ENCODE assay signal across 7 mouse cellular contexts in genomic region chr11:55386424-55387063, GRCm38 (mm10). TPM values are rescaled to one million over a fixed set of nuclear protein-coding genes. Genes with fewer than 3 reads are reported as not detected.
DNase-seq lines count a peak whose midpoint lies in the region; ATAC-seq and TF ChIP-seq lines count a peak whose summit lies in the region.

No protein-coding gene starts in this region.

- no peak overlapping the region for H3K27ac ChIP-seq in limb, embryonic 10.5 days
- H3K27ac ChIP-seq in midbrain, embryonic 15.5 days: no peak overlapping the region
- H3K27ac ChIP-seq in spleen, adult 2 months (ENCODE audit: insufficient read depth, low read length): no peak overlapping the region

- peak overlapping the region; percentile 26; the same call in 1 of the 2 replicates for H3K4me3 ChIP-seq in limb, embryonic 10.5 days
- no peak overlapping the region for H3K4me3 ChIP-seq in midbrain, embryonic 15.5 days
- no peak overlapping the region for H3K4me3 ChIP-seq in spleen, adult 2 months (ENCODE audit: extremely low read depth, insufficient read depth, insufficient read length)

- H3K27me3 ChIP-seq in limb, embryonic 10.5 days (ENCODE audit: low read depth, poor library complexity, severe bottlenecking): peaks cover 6% of the 10 kb centered on the region; the same call in 1 of the 2 replicates
- H3K27me3 ChIP-seq in midbrain, embryonic 15.5 days (replicated peaks): no peaks in the 10 kb centered on the region
- H3K27me3 ChIP-seq in spleen, adult 2 months (ENCODE audit: control insufficient read depth, insufficient read depth, low read length): no peaks in the 10 kb centered on the region; the same call in 1 of the 2 replicates

- TF ChIP-seq CTCF in spleen, adult 2 months (IDR thresholded peaks at IDR 0.05; ENCODE audit: extremely low read depth, insufficient read depth, insufficient read length, insufficient replicate concordance): peak; percentile 73; the same call in 1 of the 2 replicates

- peak; percentile 93 for DNase-seq in adrenal gland, postnatal 10 days
- peak; percentile 88 for DNase-seq in embryo, embryonic 11 days
- peak; percentile 86 for DNase-seq in gastrocnemius, postnatal 36 days
- DNase-seq in kidney, adult 18-20 months: peak; percentile 91
- peak; percentile 89 for DNase-seq in limb, embryonic 10.5 days (ENCODE audit: low spot score)
- DNase-seq in spleen, adult 2 months (ENCODE audit: low read depth in 1 of 2, low spot score in 2 of 2): peak; percentile 41 to 64

- peaks cover 12% of the 10 kb centered on the region; the same call in 1 of the 2 replicates for H3K4me1 ChIP-seq in limb, embryonic 10.5 days
- peaks cover 4% of the 10 kb centered on the region for H3K4me1 ChIP-seq in midbrain, embryonic 15.5 days
- no peaks in the 10 kb centered on the region for H3K4me1 ChIP-seq in spleen, adult 2 months (ENCODE audit: control insufficient read depth, insufficient read depth, insufficient read length)

- H3K9ac ChIP-seq in midbrain, embryonic 15.5 days: no peak overlapping the region

- peak; percentile 77 for ATAC-seq in midbrain, embryonic 15.5 days (replicated peaks)

- TF ChIP-seq POLR2A in spleen, adult 2 months (IDR thresholded peaks at IDR 0.05; ENCODE audit: low read depth, low read length): no peak

- peak overlapping the region; percentile 16 for H3K4me2 ChIP-seq in midbrain, embryonic 15.5 days

- WGBS in limb, embryonic 10.5 days: 16% methylated on average over 11 of the region's 11 CpGs
- 11% methylated on average over 11 of the region's 11 CpGs for WGBS in midbrain, embryonic 15.5 days
- 13% methylated on average over 11 of the region's 11 CpGs for WGBS in spleen, adult 2 months

- no peaks in the 10 kb centered on the region for H3K36me3 ChIP-seq in limb, embryonic 10.5 days
- H3K36me3 ChIP-seq in midbrain, embryonic 15.5 days (replicated peaks): no peaks in the 10 kb centered on the region
- H3K36me3 ChIP-seq in spleen, adult 2 months (ENCODE audit: control insufficient read depth, insufficient read depth, low read length): no peaks in the 10 kb centered on the region

- intact Hi-C loops in gastrocnemius, postnatal 36 days (cut with DNase I): loop anchor here (2.0 kb wide), 2 partner anchors 126 to 182 kb away; partner anchors contain the start of gene Slc36a1

- H3K9me3 ChIP-seq in limb, embryonic 10.5 days (replicated peaks): no peaks in the 10 kb centered on the region
- H3K9me3 ChIP-seq in midbrain, embryonic 15.5 days: no peaks in the 10 kb centered on the region

RNA-seq across cellular contexts. Expression of gene Sparc, which starts 36.4 kb away (rescaled TPM):
- 1,000 to 10,000 TPM; 2,122 to 2,491 TPM for total RNA-seq in adrenal gland, postnatal 10 days (2021)
- 100 to 1,000 TPM; 572 to 675 TPM for total RNA-seq in gastrocnemius, postnatal 36 days (2021)
- polyA plus RNA-seq in limb, embryonic 10.5 days (2016; fragmentation: Nextera tagmentation; extraction: Ambion mirVana): 183 and 211 TPM in 2 replicates
- 482 and 547 TPM in 2 replicates for polyA plus RNA-seq in midbrain, embryonic 15.5 days (2015; fragmentation: Nextera tagmentation; extraction: Ambion mirVana)
- 427 and 627 TPM in 2 replicates for polyA plus RNA-seq in spleen, adult 2 months (2012; rRNA removed)

RNA-seq across cellular contexts. Expression of gene Fat2, which starts 50.2 kb away (rescaled TPM):
- under 1 TPM; 0.03 to 0.09 TPM for total RNA-seq in adrenal gland, postnatal 10 days (2021)
- total RNA-seq in gastrocnemius, postnatal 36 days (2021): under 1 TPM in 1 of 2 experiments, not detected in 1; 0.05 TPM
- 0.20 TPM in 2 replicates for polyA plus RNA-seq in limb, embryonic 10.5 days (2016; fragmentation: Nextera tagmentation; extraction: Ambion mirVana)
- 0.09 and 0.12 TPM in 2 replicates for polyA plus RNA-seq in midbrain, embryonic 15.5 days (2015; fragmentation: Nextera tagmentation; extraction: Ambion mirVana)
- polyA plus RNA-seq in spleen, adult 2 months (2012; rRNA removed): 0.02 TPM in 2 replicates
